In genomic region chr14:41013630-41014613, GRCm38 (mm10) we compare ENCODE assay signal across 8 mouse cellular contexts. TPM values are rescaled to one million over a fixed set of nuclear protein-coding genes. Genes with fewer than 3 reads are reported as not detected.
DNase-seq lines count a peak whose midpoint lies in the region; ATAC-seq and TF ChIP-seq lines count a peak whose summit lies in the region.

Gene Fam213a (minus strand): TSS chr14:41013788.

- no peaks in the 10 kb centered on the region for H3K27me3 ChIP-seq in lung, embryonic 14.5 days (ENCODE audit: insufficient read depth, low read length)

- no peak for TF ChIP-seq CTCF in lung, embryonic 14.5 days (IDR thresholded peaks at IDR 0.05; ENCODE audit: low read depth)

- peak; percentile 86 for ATAC-seq in frontal cortex, adult (ENCODE audit: low TSS enrichment)
- ATAC-seq in hematopoietic stem cell, adult 5-6 weeks (replicated peaks in 1 of 2; ENCODE audit: insufficient read depth in 1 of 2, low FRiP score in 2 of 2, low TSS enrichment in 1 of 2, low read depth in 1 of 2, poor library complexity in 2 of 2, severe bottlenecking in 2 of 2): peak; percentile 95 to 96
- peak; percentile 96 for ATAC-seq in lung, embryonic 14.5 days (ENCODE audit: insufficient read depth)
- peak; percentile 89 for ATAC-seq in neutrophil, adult 5-6 weeks (ENCODE audit: extremely low read depth, insufficient number of reproducible peaks, low FRiP score, poor library complexity, severe bottlenecking)

- H3K4me2 ChIP-seq in lung, embryonic 14.5 days: peak within 1 kb of the TSS; percentile 93

- peak within 1 kb of the TSS; percentile 74 for H3K9ac ChIP-seq in lung, embryonic 14.5 days

- H3K9me3 ChIP-seq in lung, embryonic 14.5 days (ENCODE audit: low read depth, low read length): no peaks in the 10 kb centered on the region

- H3K4me3 ChIP-seq in lung, embryonic 14.5 days (ENCODE audit: low read depth, low read length): peak within 1 kb of the TSS; percentile 63

- 5% methylated on average over 32 of the region's 32 CpGs for WGBS in lung, embryonic 14.5 days

- H3K36me3 ChIP-seq in lung, embryonic 14.5 days (ENCODE audit: insufficient read depth): no peaks in the 10 kb centered on the region

- DNase-seq in Muller cell, postnatal 12 days (ENCODE audit: inconsistent ontology term): peak; percentile 90
- DNase-seq in cerebellum, adult 9-10 months: peak; percentile 94
- DNase-seq in layer of hippocampus, adult 8-10 months (ENCODE audit: low spot score in 2 of 2): peak; percentile 91 to 92
- DNase-seq in lung, embryonic 14.5 days: peak; percentile 94
- peak; percentile 88 for DNase-seq in testis, postnatal 14 days (ENCODE audit: low spot score)

- H3K4me1 ChIP-seq in lung, embryonic 14.5 days (ENCODE audit: insufficient read depth): peaks cover 17% of the 10 kb centered on the region

- H3K27ac ChIP-seq in lung, embryonic 14.5 days (ENCODE audit: low read depth): 0 out of 2 replicates have a peak within 1 kb of the TSS, but pooled peaks have one; percentile 30

RNA-seq across cellular contexts. Expression of gene Fam213a, which starts in this region (rescaled TPM):
- total RNA-seq in hematopoietic stem cell, adult 5-6 weeks (2017): 37.0 and 46.1 TPM in 2 replicates
- total RNA-seq in layer of hippocampus, adult 8-10 months (2022): 100 to 1,000 TPM; 135 to 159 (median 145) TPM
- polyA plus RNA-seq in lung, embryonic 14.5 days (2014; fragmentation: Nextera tagmentation; extraction: Ambion mirVana): 167 and 173 TPM in 2 replicates
- total RNA-seq in neutrophil, adult 5-6 weeks (2017): 35.5 and 36.1 TPM in 2 replicates

Comparison
In these comparisons a context has a peak if more than half of its experiments do, and no peak if none do; other contexts are left out.
1. Peak in every context shown above with its lines: DNase-seq, ATAC-seq, H3K4me3 ChIP-seq and H3K27ac ChIP-seq.